Mouse (Mus musculus) left cerebral cortex, adult 8-10 months (tissue): Measurements from ENCODE around the gene Abcc4. TPM values are rescaled to one million over a fixed set of nuclear protein-coding genes. Genes with fewer than 3 reads are reported as not detected.
A peak's percentile ranks its signal among the peaks of the same experiment; 100 is the strongest.

ENCODE experiments used
- DNase-seq, 2 experiments: peaks; one replicate each; pipeline ENCODE4 v3.0.0; 2022; ENCODE audit warnings: low spot score in 2 of 2
- total RNA-seq, 4 experiments: library from RNA; stranded (reverse); gene quantifications; 2 replicates each; pipeline ENCODE4 v1.2.4; 2022

Abcc4 gene
- 10 to 100 TPM in 3 of 4 experiments, 1 to 10 TPM in 1; 9.7 to 10.8 (median 10.5) TPM for total RNA-seq

GRCm38 (mm10) chr14:118705808-118706731 lies at the start of gene Abcc4:
Gene Abcc4, minus strand, starts transcription at chr14:118706219.
- peak; percentile 47 to 59 for DNase-seq

- DNase-seq = no peak
Measured at GRCm38 (mm10) chr14:118751193-118751753, 45.3 kb upstream of the Abcc4 start.

- DNase-seq = peak in 1 of 2 experiments; percentile 50
Measured at GRCm38 (mm10) chr14:118750505-118751192, 44.6 kb upstream of the Abcc4 start.

- no peak for DNase-seq
Measured at GRCm38 (mm10) chr14:118749715-118750114, 43.7 kb upstream of the Abcc4 start.

GRCm38 (mm10) chr14:118749068-118749467 lies 43.0 kb upstream of the Abcc4 start:
- no peak for DNase-seq

GRCm38 (mm10) chr14:118742862-118743261 lies 36.8 kb upstream of the Abcc4 start:
- DNase-seq = no peak

- no peak for DNase-seq
Measured at GRCm38 (mm10) chr14:118741780-118742179, 35.8 kb upstream of the Abcc4 start.

GRCm38 (mm10) chr14:118737251-118737888 lies 31.4 kb upstream of the Abcc4 start:
- no peak for DNase-seq

GRCm38 (mm10) chr14:118735114-118735513 lies 29.1 kb upstream of the Abcc4 start:
- DNase-seq = no peak

GRCm38 (mm10) chr14:118733146-118733545 lies 27.1 kb upstream of the Abcc4 start:
- DNase-seq = no peak

GRCm38 (mm10) chr14:118730631-118731030 lies 24.6 kb upstream of the Abcc4 start:
- DNase-seq = no peak

- no peak for DNase-seq
Measured at GRCm38 (mm10) chr14:118725467-118725866, 19.4 kb upstream of the Abcc4 start.

- DNase-seq = peak in 1 of 2 experiments; percentile 31
Measured at GRCm38 (mm10) chr14:118723920-118724693, 18.1 kb upstream of the Abcc4 start.

GRCm38 (mm10) chr14:118719566-118720174 lies 13.7 kb upstream of the Abcc4 start:
- no peak for DNase-seq

- DNase-seq = no peak
Measured at GRCm38 (mm10) chr14:118718576-118718975, 12.6 kb upstream of the Abcc4 start.

GRCm38 (mm10) chr14:118716372-118717312 lies 10.6 kb upstream of the Abcc4 start:
- DNase-seq = no peak

- DNase-seq = no peak
Measured at GRCm38 (mm10) chr14:118714720-118715119, 8.7 kb upstream of the Abcc4 start.

GRCm38 (mm10) chr14:118714320-118714719 lies 8.3 kb upstream of the Abcc4 start:
- DNase-seq = no peak

GRCm38 (mm10) chr14:118713869-118714268 lies 7.8 kb upstream of the Abcc4 start:
- DNase-seq = no peak
